Comparison of ENCODE assay signal across 28 mouse cellular contexts in the genomic region with DNA sequence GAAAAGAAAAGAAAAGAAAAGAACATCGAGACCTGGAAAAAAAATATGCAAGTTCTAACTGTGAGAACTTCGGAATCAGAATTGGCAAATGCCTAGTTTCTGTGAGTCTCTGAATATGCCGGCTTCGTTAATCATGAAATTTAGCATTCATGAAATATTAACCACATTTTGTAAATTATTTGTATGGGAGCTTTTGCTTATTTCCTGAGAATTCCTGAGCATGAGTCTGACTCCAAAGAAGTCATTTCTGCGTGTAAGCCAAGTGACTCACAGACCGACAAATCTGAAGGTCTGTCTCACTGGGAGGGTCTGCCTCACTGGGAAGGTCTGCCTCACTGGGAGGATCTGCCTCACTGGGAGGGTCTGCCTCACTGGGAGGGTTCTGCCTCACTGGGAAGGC.
DNase-seq lines count a peak whose midpoint lies in the region; ATAC-seq lines count a peak whose summit lies in the region.
"Had no signal": no experiment of that assay in that cellular context is flagged by ENCODE, and none has a peak within 500 bp of the region (broad histone marks: within the 10 kb centered on the region; RNA-seq: fewer than 3 reads in every experiment).

No protein-coding gene starts in this region.

- no peak overlapping the region for H3K4me2 ChIP-seq in kidney, embryonic 14.5 days (replicated peaks; ENCODE audit: low read depth, low read length)
- H3K4me2 ChIP-seq: embryonic facial prominence, embryonic 13.5 days; forebrain, embryonic 12.5 days; forebrain, embryonic 15.5 days; heart, embryonic 12.5 days; heart, embryonic 15.5 days; hindbrain, embryonic 13.5 days; intestine, embryonic 15.5 days had no signal

- H3K27ac ChIP-seq in kidney, embryonic 14.5 days (ENCODE audit: low read depth, low read length) = no peak overlapping the region
- H3K27ac ChIP-seq: embryonic facial prominence, embryonic 10.5 days; embryonic facial prominence, embryonic 13.5 days; forebrain, embryonic 12.5 days; forebrain, embryonic 15.5 days; heart, embryonic 15.5 days; hindbrain, embryonic 10.5 days; hindbrain, embryonic 13.5 days; intestine, embryonic 15.5 days had no signal

- H3K4me3 ChIP-seq in kidney, embryonic 14.5 days (ENCODE audit: low read length) = no peak overlapping the region
- H3K4me3 ChIP-seq: embryonic facial prominence, embryonic 10.5 days; embryonic facial prominence, embryonic 13.5 days; forebrain, embryonic 12.5 days; forebrain, embryonic 15.5 days; heart, embryonic 12.5 days; heart, embryonic 15.5 days; hindbrain, embryonic 10.5 days; hindbrain, embryonic 13.5 days; intestine, embryonic 15.5 days had no signal

- no peaks in the 10 kb centered on the region for H3K27me3 ChIP-seq in kidney, embryonic 14.5 days (ENCODE audit: control insufficient read depth, insufficient read depth, low read length)
- H3K27me3 ChIP-seq: embryonic facial prominence, embryonic 13.5 days; forebrain, embryonic 15.5 days; heart, embryonic 12.5 days; heart, embryonic 15.5 days; hindbrain, embryonic 13.5 days; intestine, embryonic 15.5 days had no signal

- no peak overlapping the region for H3K9ac ChIP-seq in kidney, embryonic 14.5 days (ENCODE audit: low read depth, low read length)
- H3K9ac ChIP-seq: embryonic facial prominence, embryonic 13.5 days; forebrain, embryonic 12.5 days; forebrain, embryonic 15.5 days; heart, embryonic 12.5 days; heart, embryonic 15.5 days; hindbrain, embryonic 13.5 days; intestine, embryonic 15.5 days had no signal

- no peaks in the 10 kb centered on the region for H3K36me3 ChIP-seq in kidney, embryonic 14.5 days (ENCODE audit: control insufficient read depth, insufficient read depth, low read length)
- H3K36me3 ChIP-seq: embryonic facial prominence, embryonic 10.5 days; embryonic facial prominence, embryonic 13.5 days; forebrain, embryonic 12.5 days; forebrain, embryonic 15.5 days; heart, embryonic 12.5 days; heart, embryonic 15.5 days; hindbrain, embryonic 10.5 days; intestine, embryonic 15.5 days had no signal

- WGBS in kidney, embryonic 14.5 days = 92% methylated on average over 6 of the region's 6 CpGs

- no peak for ATAC-seq in kidney, embryonic 14.5 days (ENCODE audit: low FRiP score, low TSS enrichment)
- ATAC-seq: activated CD4-positive, CD25-positive, alpha-beta regulatory T cell, adult 4 months; forebrain, embryonic 15.5 days; hindbrain, embryonic 16.5 days; intestine, embryonic 15.5 days had no signal

- H3K4me1 ChIP-seq in kidney, embryonic 14.5 days (ENCODE audit: control insufficient read depth, insufficient read depth, low read length) = no peaks in the 10 kb centered on the region
- H3K4me1 ChIP-seq: embryonic facial prominence, embryonic 10.5 days; forebrain, embryonic 12.5 days; forebrain, embryonic 15.5 days; heart, embryonic 12.5 days; heart, embryonic 15.5 days; hindbrain, embryonic 10.5 days; hindbrain, embryonic 13.5 days; intestine, embryonic 15.5 days had no signal

- DNase-seq in kidney, adult 9 months = peak; percentile 61
- DNase-seq in NIH3T3 (ENCODE audit: low read depth) = peak; percentile 58
- DNase-seq in fibroblast of lung, adult 2 months (ENCODE audit: low read depth) = peak; percentile 71
- DNase-seq in spleen, postnatal 10 days (ENCODE audit: low spot score in 2 of 2) = no peak
- DNase-seq in left cerebral cortex, adult 9 months (ENCODE audit: low spot score in 2 of 2) = no peak
- DNase-seq: adrenal gland, adult 8-10 months; adrenal gland, postnatal 25 days; cerebellum, adult 11-12 months; cerebellum, adult 8-10 months; cerebellum, postnatal 10 days; cerebellum, postnatal 36 days; embryo, embryonic 11 days; gastrocnemius, postnatal 25 days; heart, adult 18-20 months; heart, postnatal 10 days; heart, postnatal 36 days had no signal

- no peaks in the 10 kb centered on the region for H3K9me3 ChIP-seq in kidney, embryonic 14.5 days (ENCODE audit: control insufficient read depth, low read length)
- H3K9me3 ChIP-seq: embryonic facial prominence, embryonic 10.5 days; embryonic facial prominence, embryonic 13.5 days; forebrain, embryonic 12.5 days; forebrain, embryonic 15.5 days; heart, embryonic 12.5 days; heart, embryonic 15.5 days; hindbrain, embryonic 10.5 days; hindbrain, embryonic 13.5 days; intestine, embryonic 15.5 days had no signal

Comparison
In these comparisons a context has a peak if more than half of its experiments do, and no peak if none do; other contexts are left out.
1. DNase-seq: peak in kidney, adult 9 months (single experiment), NIH3T3 (single experiment) and fibroblast of lung, adult 2 months (single experiment); none in spleen, postnatal 10 days (0 of 2) and left cerebral cortex, adult 9 months (0 of 2).